Mouse (Mus musculus) neutrophil, adult 59 days (primary cell): Measurements from ENCODE around the gene Ddx25. TPM values are rescaled to one million over a fixed set of nuclear protein-coding genes. Genes with fewer than 3 reads are reported as not detected.

Source experiments
- total RNA-seq, 2 experiments: library from RNA; stranded (reverse); gene quantifications; 1 replicate in 1 of 2; 2 replicates in 1 of 2; pipeline ENCODE4 v1.2.4; 2023

The Ddx25 gene
- under 1 TPM; 0.11 to 0.13 TPM for total RNA-seq

DNA sequence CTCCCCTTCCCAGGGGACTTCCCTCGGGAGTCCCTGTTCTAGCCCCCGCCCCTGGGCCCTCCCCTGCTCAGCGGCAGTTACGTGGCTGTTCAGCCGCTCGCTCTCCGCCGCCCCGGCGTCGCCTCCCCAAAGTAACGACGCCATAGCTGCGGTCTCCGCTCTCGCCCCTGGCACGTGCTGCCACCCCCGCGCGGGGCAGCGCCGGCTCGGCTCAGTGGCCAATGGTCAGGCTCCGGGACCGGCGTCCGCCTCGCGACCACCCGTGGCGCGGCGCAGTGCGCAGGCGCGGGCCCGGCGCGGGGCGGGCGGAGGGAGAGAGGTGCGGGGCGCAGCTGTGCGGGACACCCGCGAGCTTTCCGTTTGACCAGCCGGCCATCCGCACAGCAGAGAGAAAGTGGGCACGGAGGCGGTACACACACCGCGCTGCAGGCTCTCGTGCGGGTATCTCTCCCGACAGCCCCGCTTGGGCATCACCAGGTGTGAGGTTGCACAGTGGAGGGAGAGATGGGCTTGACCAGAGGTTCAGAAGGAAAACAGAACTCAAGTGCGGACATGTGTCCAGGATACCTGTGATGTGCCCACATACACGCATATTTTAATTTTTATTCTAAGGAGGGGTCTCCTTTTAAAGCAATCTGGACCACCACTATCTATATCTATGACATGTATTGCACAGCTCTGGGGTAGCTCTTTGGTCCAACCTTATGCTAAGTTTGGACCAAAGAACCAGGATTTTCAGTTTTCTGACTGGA is at the start of gene Ddx25, which contains the start of gene Pus3:
TSS of gene Ddx25 (minus strand) at position 272 of the 752 bp plus-strand sequence.
TSS of gene Pus3 (plus strand) at position 339 of the 752 bp plus-strand sequence.

GRCm38 (mm10) chr9:35569571-35570534 is 11.5 kb upstream of the Ddx25 start, which contains the start of the genes Pate2 and Hyls1:
Gene Pate2, plus strand, starts transcription at chr9:35570284.
Gene Hyls1, minus strand, starts transcription at chr9:35570398.

GRCm38 (mm10) chr9:35518169-35518568 is 40.2 kb downstream of the Ddx25 start, which contains the start of gene Gm1113:
Gene Gm1113, minus strand, starts transcription at chr9:35518269.

Other genes starting within 250 kb of the Ddx25 start
- under 1 TPM; 0.57 to 0.73 TPM for gene Cdon, start 137.4 kb downstream of the Ddx25 start, total RNA-seq
- not detected for gene Gm1113, start 40.3 kb downstream of the Ddx25 start, total RNA-seq
- gene Pus3, start 67 bp upstream of the Ddx25 start, total RNA-seq: 1 to 10 TPM; 3.0 to 4.4 TPM
- gene Pate2, start 11.8 kb upstream of the Ddx25 start, total RNA-seq: not detected
- 1 to 10 TPM; 6.7 to 8.3 TPM for gene Hyls1, start 11.9 kb upstream of the Ddx25 start, total RNA-seq
- not detected for gene Pate4, start 53.4 kb upstream of the Ddx25 start, total RNA-seq
- not detected for gene Pate3, start 89.7 kb upstream of the Ddx25 start, total RNA-seq
- not detected for gene Pate1, start 128.9 kb upstream of the Ddx25 start, total RNA-seq
- gene Gm17677, start 182.5 kb upstream of the Ddx25 start, total RNA-seq: not detected
- gene Gm17727, start 219.6 kb upstream of the Ddx25 start, total RNA-seq: not detected
- gene Gm27235, start 231.6 kb upstream of the Ddx25 start, total RNA-seq: not detected
- not detected for gene D730048I06Rik, start 231.6 kb upstream of the Ddx25 start, total RNA-seq